Mouse (Mus musculus) G1E (cell line): ENCODE measurements around the gene Zc2hc1c. TPM values are rescaled to one million over a fixed set of nuclear protein-coding genes. Genes with fewer than 3 reads are reported as not detected.
A peak's percentile ranks its signal among the peaks of the same experiment; 100 is the strongest.

Experiments used
- ATAC-seq: 2 replicates; pipeline ENCODE4 v1.8.0; 2016; ENCODE audit warnings: mild to moderate bottlenecking; ENCODE audit not compliant: insufficient number of reproducible peaks, poor library complexity, low FRiP score, severe bottlenecking; ENCODE audit errors: extremely low read depth
- DNase-seq: peaks from one replicate; pipeline ENCODE4 v3.0.0; 2012; ENCODE audit warnings: low spot score
- H3K27me3 ChIP-seq: 2 replicates; pipeline ENCODE4 v1.6.1; 2012; ENCODE audit warnings: mild to moderate bottlenecking, low read length, inconsistent platforms; ENCODE audit not compliant: insufficient read depth
- H3K36me3 ChIP-seq: replicated peaks from 2 replicates; pipeline ENCODE3; 2012; ENCODE audit warnings: mild to moderate bottlenecking, inconsistent platforms
- H3K4me1 ChIP-seq: 2 replicates; pipeline ENCODE4 v1.6.1; 2012; ENCODE audit warnings: low read depth, low read length, inconsistent platforms, mixed read lengths; ENCODE audit not compliant: insufficient read depth
- H3K4me3 ChIP-seq: 2 replicates; pipeline ENCODE4 v1.5.1; 2012; ENCODE audit warnings: low read depth, mild to moderate bottlenecking, inconsistent platforms, low read length, moderate library complexity, mixed read lengths
- H3K9me3 ChIP-seq: replicated peaks from 2 replicates; pipeline ENCODE4 v1.6.1; 2012; ENCODE audit warnings: inconsistent platforms
- CTCF ChIP-seq: IDR thresholded peaks from 2 replicates; pipeline ENCODE4 v1.5.1; 2012; ENCODE audit warnings: low read depth, low read length, inconsistent platforms, mixed read lengths
- GATA1 ChIP-seq: IDR thresholded peaks from 2 replicates; pipeline ENCODE4 v1.6.1; 2012; ENCODE audit warnings: borderline replicate concordance, low read length, inconsistent platforms, mixed read lengths
- GATA2 ChIP-seq: IDR thresholded peaks from 2 replicates; pipeline ENCODE4 v1.6.1; 2012; ENCODE audit warnings: low read depth, low read length, inconsistent platforms, borderline replicate concordance
- POLR2AphosphoS5 ChIP-seq: IDR thresholded peaks from 2 replicates; pipeline ENCODE4 v1.6.1; 2012; ENCODE audit warnings: low read depth, low read length, inconsistent platforms; ENCODE audit not compliant: insufficient replicate concordance
- TAL1 ChIP-seq: conservative IDR thresholded peaks from 2 replicates; pipeline ENCODE4 v1.6.1; 2012; ENCODE audit warnings: low read depth, low read length, inconsistent platforms, mixed read lengths
- polyA plus RNA-seq: library from polyadenylated mRNA; stranded (reverse); fragments of >175 nt; gene quantifications from 2 replicates; pipeline ENCODE4 v1.2.3, GENCODE M21; 2012
- total RNA-seq, 2 experiments: library from RNA; stranded (forward) in 1 of 2; stranded (reverse) in 1 of 2; fragments of 200-1000 nt in 1 of 2; fragments of >200 nt in 1 of 2; fragmentation: Nextera tagmentation in 1 of 2; gene quantifications; 2 replicates each; pipeline ENCODE4 v1.2.3; 2014 to 2017

The Zc2hc1c gene
- total and polyA plus RNA-seq, 3 experiments: 0.04 to 1.3 TPM; not detected in 1

- H3K4me1 ChIP-seq: no peaks in the 10 kb centered on the region
- no peaks in the 10 kb centered on the region for H3K9me3 ChIP-seq
- no peak overlapping the region for H3K4me3 ChIP-seq
- peaks cover 89% of the 10 kb centered on the region for H3K36me3 ChIP-seq
- no peak for ATAC-seq
- no peaks in the 10 kb centered on the region for H3K27me3 ChIP-seq
- TF ChIP-seq TAL1: no peak
- no peak for DNase-seq
Observed at GRCm38 (mm10) chr12:85330153-85330552, 41.8 kb downstream of the Zc2hc1c start.

- peak overlapping the region; percentile 88; the same call in 1 of the 2 replicates for H3K4me3 ChIP-seq
- DNase-seq: no peak
- H3K4me1 ChIP-seq: peaks cover 51% of the 10 kb centered on the region
- no peaks in the 10 kb centered on the region for H3K9me3 ChIP-seq
- TF ChIP-seq GATA1 (no peak), POLR2AphosphoS5 (no peak), GATA2 (no peak), CTCF (no peak), TAL1 (no peak)
- H3K27me3 ChIP-seq: no peaks in the 10 kb centered on the region
- ATAC-seq: peak; percentile 36
- peaks cover 53% of the 10 kb centered on the region for H3K36me3 ChIP-seq
Observed at GRCm38 (mm10) chr12:85337567-85338311, 49.3 kb downstream of the Zc2hc1c start.

GRCm38 (mm10) chr12:85338815-85339214 is 50.4 kb downstream of the Zc2hc1c start:
- TF ChIP-seq TAL1 (no peak), GATA1 (no peak), POLR2AphosphoS5 (no peak), GATA2 (no peak), CTCF (no peak)
- no peaks in the 10 kb centered on the region for H3K9me3 ChIP-seq
- peak overlapping the region; percentile 88 for H3K4me3 ChIP-seq
- H3K4me1 ChIP-seq: peaks cover 51% of the 10 kb centered on the region
- DNase-seq: no peak
- peaks cover 51% of the 10 kb centered on the region for H3K36me3 ChIP-seq
- no peaks in the 10 kb centered on the region for H3K27me3 ChIP-seq
- no peak for ATAC-seq

GRCm38 (mm10) chr12:85339243-85339729 is 50.9 kb downstream of the Zc2hc1c start, which contains the start of gene Nek9:
Gene Nek9 (minus strand): TSS chr12:85339362.
- H3K9me3 ChIP-seq: no peaks in the 10 kb centered on the region
- H3K36me3 ChIP-seq: peaks cover 51% of the 10 kb centered on the region
- DNase-seq (peak; percentile 86), ATAC-seq (peak; percentile 50)
- H3K4me3 ChIP-seq: peak within 1 kb of the TSS; percentile 88
- no peak for TF ChIP-seq GATA2
- no peak for TF ChIP-seq GATA1
- peaks cover 51% of the 10 kb centered on the region for H3K4me1 ChIP-seq
- no peaks in the 10 kb centered on the region for H3K27me3 ChIP-seq

- no peak for TF ChIP-seq GATA1
- no peak for TF ChIP-seq GATA2
- TF ChIP-seq POLR2AphosphoS5: no peak
- TF ChIP-seq TAL1: no peak
- TF ChIP-seq CTCF: no peak
- H3K9me3 ChIP-seq: no peaks in the 10 kb centered on the region
- H3K27me3 ChIP-seq: no peaks in the 10 kb centered on the region
- peak; percentile 52 for DNase-seq
- peak overlapping the region; percentile 88 for H3K4me3 ChIP-seq
- ATAC-seq: 0 out of 2 replicates have a peak, but pooled peaks have one; percentile 12
- peaks cover 51% of the 10 kb centered on the region for H3K4me1 ChIP-seq
- H3K36me3 ChIP-seq: peaks cover 52% of the 10 kb centered on the region
Observed at GRCm38 (mm10) chr12:85339947-85340346, 51.6 kb downstream of the Zc2hc1c start.

- peaks cover 52% of the 10 kb centered on the region for H3K36me3 ChIP-seq
- TF ChIP-seq GATA1 (no peak), TAL1 (no peak), GATA2 (no peak), CTCF (no peak)
- no peak overlapping the region for H3K4me3 ChIP-seq
- no peaks in the 10 kb centered on the region for H3K9me3 ChIP-seq
- DNase-seq: no peak
- peaks cover 46% of the 10 kb centered on the region for H3K4me1 ChIP-seq
- no peaks in the 10 kb centered on the region for H3K27me3 ChIP-seq
- ATAC-seq: no peak
Observed at GRCm38 (mm10) chr12:85341131-85341530, 52.7 kb downstream of the Zc2hc1c start.

- H3K36me3 ChIP-seq: peaks cover 58% of the 10 kb centered on the region
- H3K9me3 ChIP-seq: no peaks in the 10 kb centered on the region
- TF ChIP-seq GATA2: no peak
- TF ChIP-seq POLR2AphosphoS5: no peak
- no peak for TF ChIP-seq TAL1
- no peak for TF ChIP-seq CTCF
- TF ChIP-seq GATA1: no peak
- H3K4me3 ChIP-seq: no peak overlapping the region
- H3K27me3 ChIP-seq: no peaks in the 10 kb centered on the region
- no peak for DNase-seq
- peaks cover 37% of the 10 kb centered on the region for H3K4me1 ChIP-seq
- no peak for ATAC-seq
Observed at GRCm38 (mm10) chr12:85342310-85342709, 53.9 kb downstream of the Zc2hc1c start.
